Mouse (Mus musculus): Measurements from ENCODE around the gene Akna.

The Akna gene

GRCm38 (mm10) chr4:63382676-63383369 lies 20.3 kb downstream of the Akna start:
- DNase-seq: no peak

GRCm38 (mm10) chr4:63377483-63377882 lies 25.7 kb downstream of the Akna start:
- DNase-seq: no peak

GRCm38 (mm10) chr4:63375367-63375766 lies 27.8 kb downstream of the Akna start:
- peak; percentile 75 to 87 for DNase-seq

- DNase-seq: no peak
These were observed 28.8 kb downstream of the Akna start for GRCm38 (mm10) chr4:63374331-63374730.

- DNase-seq: no peak
These were observed 29.8 kb downstream of the Akna start for GRCm38 (mm10) chr4:63373404-63373803.

- DNase-seq: peak in 1 of 2 experiments; percentile 51
These were observed 31.3 kb downstream of the Akna start for GRCm38 (mm10) chr4:63371890-63372289.

- DNase-seq: no peak
These were observed 32.3 kb downstream of the Akna start for GRCm38 (mm10) chr4:63370897-63371296.

- peak; percentile 92 to 95 for DNase-seq
These were observed 34.6 kb downstream of the Akna start for GRCm38 (mm10) chr4:63368577-63368976.

- peak; percentile 23 to 48 for DNase-seq
These were observed 41.0 kb downstream of the Akna start, which contains the start of gene Orm2 for GRCm38 (mm10) chr4:63362150-63362549. Gene Orm2 (plus strand): TSS chr4:63362449.

GRCm38 (mm10) chr4:63359861-63360260 lies 43.3 kb downstream of the Akna start:
- DNase-seq: no peak

- no peak for DNase-seq
These were observed 46.1 kb downstream of the Akna start for GRCm38 (mm10) chr4:63356981-63357570.

- DNase-seq: peak; percentile 49 to 63
These were observed 47.1 kb downstream of the Akna start, which contains the start of gene Orm3 for GRCm38 (mm10) chr4:63355877-63356665. Gene Orm3 (plus strand): TSS chr4:63356162.

- DNase-seq: no peak
These were observed 54.6 kb downstream of the Akna start for GRCm38 (mm10) chr4:63348524-63348923.

- no peak for DNase-seq
These were observed 56.5 kb downstream of the Akna start for GRCm38 (mm10) chr4:63346659-63347058.

- no peak for DNase-seq
These were observed 57.9 kb downstream of the Akna start for GRCm38 (mm10) chr4:63345261-63345660.

- peak; percentile 16 to 19 for DNase-seq
These were observed 58.9 kb downstream of the Akna start, which contains the start of gene Orm1 for GRCm38 (mm10) chr4:63344295-63344694. Gene Orm1 (plus strand): TSS chr4:63344560.

GRCm38 (mm10) chr4:63343608-63344007 lies 59.5 kb downstream of the Akna start:
- DNase-seq: no peak

- no peak for DNase-seq
These were observed 60.7 kb downstream of the Akna start for GRCm38 (mm10) chr4:63342491-63342890.

GRCm38 (mm10) chr4:63338414-63339076 lies 64.6 kb downstream of the Akna start:
- peak; percentile 78 to 86 for DNase-seq

- DNase-seq: peak in 1 of 2 experiments; percentile 52
These were observed 69.8 kb downstream of the Akna start for GRCm38 (mm10) chr4:63333403-63333802.

GRCm38 (mm10) chr4:63323275-63323815 lies 79.8 kb downstream of the Akna start:
- DNase-seq: no peak

GRCm38 (mm10) chr4:63319566-63319965 lies 83.6 kb downstream of the Akna start:
- peak; percentile 91 to 93 for DNase-seq

Data from cerebellum, postnatal 10 days (tissue).